25 mouse cellular contexts compared by ENCODE assay signal in the genomic region with DNA sequence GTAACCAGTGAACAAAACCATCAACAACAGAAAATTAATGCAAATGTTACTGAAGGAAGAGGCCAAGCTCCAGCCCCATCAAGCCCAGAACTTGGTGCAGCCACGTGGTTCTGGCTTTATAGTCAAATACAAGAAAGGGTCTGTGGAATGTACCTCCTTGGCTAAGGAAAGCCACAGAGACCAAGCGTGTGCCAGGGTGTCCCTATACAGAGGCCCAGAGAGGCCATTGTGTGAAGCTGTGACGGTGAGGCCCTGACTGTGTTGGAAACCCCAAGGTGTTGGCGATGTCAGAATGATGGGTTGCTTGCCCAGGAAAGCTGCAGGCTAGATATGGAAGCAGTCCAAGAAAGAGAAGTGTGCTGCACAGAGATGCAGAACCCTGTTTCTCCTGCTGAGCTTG. TPM values are rescaled to one million over a fixed set of nuclear protein-coding genes. Genes with fewer than 3 reads are reported as not detected.
DNase-seq lines count a peak whose midpoint lies in the region; ATAC-seq and TF ChIP-seq lines count a peak whose summit lies in the region.
"Had no signal": no experiment of that assay in that cellular context is flagged by ENCODE, and none has a peak within 500 bp of the region (broad histone marks: within the 10 kb centered on the region; RNA-seq: fewer than 3 reads in every experiment).

No protein-coding gene starts in this region.

- no peak overlapping the region for H3K4me3 ChIP-seq in hindbrain, embryonic 10.5 days
- no peak overlapping the region for H3K4me3 ChIP-seq in hindbrain, embryonic 11.5 days (ENCODE audit: low read depth, low read length)
- no peak overlapping the region for H3K4me3 ChIP-seq in midbrain, embryonic 16.5 days (ENCODE audit: low read depth, low read length)
- no peak overlapping the region for H3K4me3 ChIP-seq in midbrain, embryonic 10.5 days
- no peak overlapping the region for H3K4me3 ChIP-seq in limb, embryonic 14.5 days (replicated peaks; ENCODE audit: low read length)
- H3K4me3 ChIP-seq: embryonic facial prominence, embryonic 13.5 days; erythroblast, embryonic 14.5 days; left cerebral cortex, adult 2 months; liver, embryonic 15.5 days had no signal

- no peaks in the 10 kb centered on the region for H3K27me3 ChIP-seq in hindbrain, embryonic 10.5 days (ENCODE audit: insufficient read depth, poor library complexity, severe bottlenecking)
- no peaks in the 10 kb centered on the region for H3K27me3 ChIP-seq in hindbrain, embryonic 11.5 days (ENCODE audit: control insufficient read depth, insufficient read depth, low read length)
- H3K27me3 ChIP-seq in midbrain, embryonic 16.5 days (ENCODE audit: control insufficient read depth, insufficient read depth, low read depth, low read length): no peaks in the 10 kb centered on the region
- H3K27me3 ChIP-seq in midbrain, embryonic 10.5 days (ENCODE audit: low read depth, poor library complexity, severe bottlenecking): no peaks in the 10 kb centered on the region
- H3K27me3 ChIP-seq in limb, embryonic 14.5 days (ENCODE audit: control insufficient read depth, insufficient read depth, low read length): no peaks in the 10 kb centered on the region
- H3K27me3 ChIP-seq: embryonic facial prominence, embryonic 13.5 days; liver, embryonic 15.5 days had no signal

- intact Hi-C loops in heart, postnatal 10 days (cut with DNase I): no loop called here

- WGBS in hindbrain, embryonic 10.5 days: 75% methylated on average over 4 of the region's 4 CpGs
- WGBS in hindbrain, embryonic 11.5 days: 73% methylated on average over 4 of the region's 4 CpGs
- WGBS in midbrain, embryonic 16.5 days: 66% methylated on average over 4 of the region's 4 CpGs
- WGBS in midbrain, embryonic 10.5 days: 77% methylated on average over 4 of the region's 4 CpGs
- WGBS in limb, embryonic 14.5 days: 59% methylated on average over 4 of the region's 4 CpGs

- H3K36me3 ChIP-seq in hindbrain, embryonic 10.5 days: 0 out of 2 replicates have a peak, but pooled peaks cover 3% of the 10 kb centered on the region
- H3K36me3 ChIP-seq in hindbrain, embryonic 11.5 days (ENCODE audit: control insufficient read depth, insufficient read depth, low read length): no peaks in the 10 kb centered on the region
- H3K36me3 ChIP-seq in midbrain, embryonic 16.5 days (ENCODE audit: control insufficient read depth, insufficient read depth, low read length): no peaks in the 10 kb centered on the region
- H3K36me3 ChIP-seq in midbrain, embryonic 10.5 days: no peaks in the 10 kb centered on the region
- H3K36me3 ChIP-seq in limb, embryonic 14.5 days (ENCODE audit: control insufficient read depth, insufficient read depth, low read length): no peaks in the 10 kb centered on the region
- H3K36me3 ChIP-seq: embryonic facial prominence, embryonic 13.5 days; G1E; liver, embryonic 15.5 days had no signal

- no peak overlapping the region for H3K4me2 ChIP-seq in hindbrain, embryonic 11.5 days (replicated peaks; ENCODE audit: low read depth, low read length)
- no peak overlapping the region for H3K4me2 ChIP-seq in midbrain, embryonic 16.5 days (ENCODE audit: low read length)
- H3K4me2 ChIP-seq in limb, embryonic 14.5 days (replicated peaks; ENCODE audit: low read depth, low read length, severe bottlenecking): no peak overlapping the region
- H3K4me2 ChIP-seq: embryonic facial prominence, embryonic 13.5 days; liver, embryonic 15.5 days; lung, embryonic 14.5 days had no signal

- H3K4me1 ChIP-seq in hindbrain, embryonic 10.5 days (replicated peaks): peaks cover 19% of the 10 kb centered on the region
- no peaks in the 10 kb centered on the region for H3K4me1 ChIP-seq in hindbrain, embryonic 11.5 days (replicated peaks; ENCODE audit: control insufficient read depth, insufficient read depth, low read length)
- H3K4me1 ChIP-seq in midbrain, embryonic 16.5 days (ENCODE audit: control insufficient read depth, insufficient read depth, low read length): no peaks in the 10 kb centered on the region
- peaks cover 31% of the 10 kb centered on the region for H3K4me1 ChIP-seq in midbrain, embryonic 10.5 days
- H3K4me1 ChIP-seq in limb, embryonic 14.5 days (ENCODE audit: control insufficient read depth, insufficient read depth, low read length): peaks cover 13% of the 10 kb centered on the region; the same call in 1 of the 2 replicates
- H3K4me1 ChIP-seq: liver, embryonic 15.5 days had no signal

- no peak for TF ChIP-seq POLR2A in limb, embryonic 14.5 days (IDR thresholded peaks at IDR 0.05; ENCODE audit: borderline replicate concordance, extremely low read depth, insufficient read depth, insufficient read length)

- H3K9me3 ChIP-seq in hindbrain, embryonic 10.5 days: no peaks in the 10 kb centered on the region
- no peaks in the 10 kb centered on the region for H3K9me3 ChIP-seq in hindbrain, embryonic 11.5 days (ENCODE audit: control insufficient read depth, low read length)
- no peaks in the 10 kb centered on the region for H3K9me3 ChIP-seq in midbrain, embryonic 16.5 days (replicated peaks; ENCODE audit: control insufficient read depth, low read length, poor library complexity, severe bottlenecking)
- peaks cover 5% of the 10 kb centered on the region for H3K9me3 ChIP-seq in midbrain, embryonic 10.5 days (replicated peaks)
- no peaks in the 10 kb centered on the region for H3K9me3 ChIP-seq in limb, embryonic 14.5 days (ENCODE audit: control insufficient read depth, low read length)
- H3K9me3 ChIP-seq: embryonic facial prominence, embryonic 13.5 days; liver, embryonic 15.5 days had no signal

- no peak overlapping the region for H3K9ac ChIP-seq in hindbrain, embryonic 11.5 days (ENCODE audit: low read depth, low read length)
- no peak overlapping the region for H3K9ac ChIP-seq in midbrain, embryonic 16.5 days (ENCODE audit: low read depth, low read length)
- H3K9ac ChIP-seq in limb, embryonic 14.5 days (ENCODE audit: low read depth, low read length, severe bottlenecking): no peak overlapping the region
- H3K9ac ChIP-seq: embryonic facial prominence, embryonic 13.5 days; liver, embryonic 15.5 days; lung, embryonic 14.5 days had no signal

- peak; percentile 35 to 45 for DNase-seq in cerebellum, postnatal 10 days
- DNase-seq in cerebellum, postnatal 36 days: no peak
- no peak for DNase-seq in hindbrain, embryonic 10.5 days (ENCODE audit: low spot score)
- no peak for DNase-seq in hindbrain, embryonic 11.5 days (ENCODE audit: low spot score)
- no peak for DNase-seq in midbrain, embryonic 10.5 days (ENCODE audit: low spot score)
- DNase-seq in limb, embryonic 14.5 days (ENCODE audit: low spot score): no peak
- no peak for DNase-seq in heart, postnatal 10 days
- DNase-seq: adrenal gland, adult 8-10 months; cerebellum, adult 8-10 months; embryo, embryonic 11 days; gastrocnemius, postnatal 14 days; kidney, adult 9 months; kidney, postnatal 14 days; lung, embryonic 14.5 days; lung, postnatal 14 days; right cerebral cortex, postnatal 25 days; thymus, adult 18-20 months; thymus, postnatal 25 days had no signal

- peak overlapping the region; percentile 51 for H3K27ac ChIP-seq in hindbrain, embryonic 10.5 days
- no peak overlapping the region for H3K27ac ChIP-seq in hindbrain, embryonic 11.5 days (ENCODE audit: low read depth, low read length)
- H3K27ac ChIP-seq in midbrain, embryonic 16.5 days (ENCODE audit: low read length): no peak overlapping the region
- no peak overlapping the region for H3K27ac ChIP-seq in midbrain, embryonic 10.5 days (replicated peaks)
- H3K27ac ChIP-seq in limb, embryonic 14.5 days (replicated peaks; ENCODE audit: low read depth, low read length): peak overlapping the region; percentile 26; the same call in 1 of the 2 replicates
- H3K27ac ChIP-seq: left cerebral cortex, adult 2 months; liver, embryonic 15.5 days had no signal

- no peak for ATAC-seq in hindbrain, embryonic 11.5 days (ENCODE audit: low FRiP score)
- 0 out of 2 replicates have a peak, but pooled peaks have one; percentile 39 for ATAC-seq in midbrain, embryonic 16.5 days
- ATAC-seq in limb, embryonic 14.5 days (ENCODE audit: low FRiP score, low read depth): peak; percentile 32; the same call in 1 of the 2 replicates
- ATAC-seq: intestine, postnatal 0 days had no signal

RNA-seq across cellular contexts. Expression of a gene that starts 56.1 kb away (rescaled TPM):
- 27.3 and 33.8 TPM in 2 replicates for polyA plus RNA-seq in hindbrain, embryonic 10.5 days (2016; fragmentation: Nextera tagmentation; extraction: Ambion mirVana)
- 39.9 and 46.1 TPM in 2 replicates for polyA plus RNA-seq in hindbrain, embryonic 11.5 days (2014; fragmentation: Nextera tagmentation; extraction: Ambion mirVana)
- polyA plus RNA-seq in midbrain, embryonic 16.5 days (2015; fragmentation: Nextera tagmentation; extraction: Ambion mirVana): 4.8 and 5.8 TPM in 2 replicates
- polyA plus RNA-seq in midbrain, embryonic 10.5 days (2016; fragmentation: Nextera tagmentation; extraction: Ambion mirVana): 25.4 and 35.4 TPM in 2 replicates
- polyA plus RNA-seq in limb, embryonic 14.5 days (2012; rRNA removed): 86.2 and 103 TPM in 2 replicates
- polyA plus RNA-seq in limb, embryonic 14.5 days (2014; fragmentation: Nextera tagmentation; extraction: Ambion mirVana): 99.4 and 108 TPM in 2 replicates
- total RNA-seq in heart, postnatal 10 days (2021): 10 to 100 TPM; 35.1 to 37.0 TPM
- total RNA-seq: G1E had no signal

Comparison
In these comparisons a context has a peak if more than half of its experiments do, and no peak if none do; other contexts are left out.
1. DNase-seq: peak in cerebellum, postnatal 10 days (2 of 2); none in cerebellum, postnatal 36 days (0 of 2), hindbrain, embryonic 10.5 days (single experiment), hindbrain, embryonic 11.5 days (single experiment), midbrain, embryonic 10.5 days (single experiment), limb, embryonic 14.5 days (single experiment) and heart, postnatal 10 days (0 of 2).
2. H3K27ac ChIP-seq: peak in hindbrain, embryonic 10.5 days (single experiment) and limb, embryonic 14.5 days (single experiment); none in hindbrain, embryonic 11.5 days (single experiment), midbrain, embryonic 16.5 days (single experiment) and midbrain, embryonic 10.5 days (single experiment).